Mouse (Mus musculus): ENCODE data around the gene Gm14308.
"Not testable (repeated sequence)": the region's sequence is repeated elsewhere in the genome, so short reads cannot be mapped to it uniquely, and the experiment has no call there.

Gene Gm14308

DNA sequence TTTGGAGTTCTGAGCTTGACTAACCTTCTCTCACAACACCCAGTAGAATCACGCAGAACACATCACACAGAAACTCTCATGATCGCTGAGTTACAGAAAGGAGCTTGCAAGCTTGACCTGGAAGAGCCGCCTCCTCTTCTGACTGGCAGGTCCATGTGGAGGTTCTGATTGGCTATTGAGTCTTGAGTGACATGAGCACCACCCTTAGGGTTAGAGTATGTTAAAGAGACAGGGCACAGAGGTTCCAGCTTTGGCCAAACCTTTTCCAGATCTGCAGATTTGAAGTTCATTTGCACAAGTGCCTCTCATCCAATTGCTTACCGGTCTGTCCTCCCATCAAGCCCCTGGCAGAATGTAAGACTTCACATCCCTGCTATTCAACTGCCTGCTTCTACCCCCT lies at the start of gene Gm14308:
TSS of gene Gm14308 (minus strand) at position 101 of the 400 bp plus-strand sequence.
- DNase-seq (ENCODE audit: low spot score in 2 of 2): not testable (repeated sequence)

DNA sequence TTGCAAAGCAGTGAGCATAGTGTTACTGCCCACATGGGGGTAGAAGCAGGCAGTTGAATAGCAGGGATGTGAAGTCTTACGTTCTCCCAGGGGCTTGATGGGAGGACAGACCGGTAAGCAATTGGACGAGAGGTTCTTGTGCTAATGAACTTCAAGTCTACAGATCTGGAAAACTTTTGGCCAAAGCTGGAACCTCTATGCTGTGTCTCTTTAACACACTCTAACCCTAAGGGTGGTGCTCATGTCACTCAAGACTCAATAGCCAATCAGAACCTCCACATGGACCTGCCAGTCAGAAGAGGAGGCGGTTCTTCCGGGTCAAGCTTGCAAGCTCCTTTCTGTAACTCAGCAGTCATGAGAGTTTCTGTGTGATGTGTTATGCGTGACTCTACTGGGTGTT lies 34.1 kb upstream of the Gm14308 start, which contains the start of gene Zfp973:
TSS of gene Zfp973 (plus strand) at position 301 of the 400 bp plus-strand sequence.
- not testable (repeated sequence) for DNase-seq (ENCODE audit: low spot score in 2 of 2)

All from urinary bladder, postnatal 4 days (tissue).